Mouse (Mus musculus) limb, embryonic 13.5 days (tissue): Measurements from ENCODE around the gene Zfp423. TPM values are rescaled to one million over a fixed set of nuclear protein-coding genes. Genes with fewer than 3 reads are reported as not detected.

Source experiments
- ATAC-seq: fragments of 200-750 bp; cut with Nextera tagmentation; 2 replicates; pipeline ENCODE4 v1.8.0; 2017; ENCODE audit warnings: low read depth, moderate number of reproducible peaks, moderate TSS enrichment; ENCODE audit not compliant: low FRiP score
- H3K27ac ChIP-seq: fragments of 300-500 bp; sonication (generic); 2 replicates; pipeline ENCODE4 v1.5.1; 2015; ENCODE audit warnings: inconsistent platforms, mild to moderate bottlenecking, moderate library complexity
- H3K27me3 ChIP-seq: fragments of 300-500 bp; sonication (generic); 2 replicates; pipeline ENCODE4 v1.6.1; 2015; ENCODE audit warnings: mild to moderate bottlenecking, inconsistent platforms
- H3K36me3 ChIP-seq: fragments of 300-500 bp; sonication (generic); 2 replicates; pipeline ENCODE4 v1.6.1; 2015; ENCODE audit warnings: inconsistent platforms, mild to moderate bottlenecking, moderate library complexity
- H3K4me1 ChIP-seq: fragments of 300-500 bp; sonication (generic); 2 replicates; pipeline ENCODE4 v1.6.1; 2015; ENCODE audit warnings: inconsistent platforms
- H3K4me2 ChIP-seq: fragments of 300-500 bp; sonication (generic); replicated peaks from 2 replicates; pipeline ENCODE4 v1.6.1; 2015; ENCODE audit warnings: inconsistent platforms, mild to moderate bottlenecking, moderate library complexity
- H3K4me3 ChIP-seq: fragments of 300-500 bp; sonication (generic); 2 replicates; pipeline ENCODE4 v1.5.1; 2015; ENCODE audit warnings: moderate library complexity, mild to moderate bottlenecking, inconsistent platforms
- H3K9ac ChIP-seq: fragments of 300-500 bp; sonication (generic); 2 replicates; pipeline ENCODE4 v1.6.1; 2015; ENCODE audit warnings: mild to moderate bottlenecking, inconsistent platforms
- H3K9me3 ChIP-seq: fragments of 300-500 bp; sonication (generic); 2 replicates; pipeline ENCODE4 v1.6.1; 2016; ENCODE audit warnings: inconsistent platforms
- WGBS: fragments of 180-500 bp; shearing (Covaris S2); methylation state at CpG from one replicate; pipeline ENCODE4 v1.1.7; 2015; 5-methylcytosine and 5-hydroxymethylcytosine counted together
- polyA plus RNA-seq: library from polyadenylated mRNA; unstranded; fragments of >200 nt; fragmentation: Nextera tagmentation; extraction: Ambion mirVana; gene quantifications from 2 replicates; pipeline ENCODE4 v1.2.1, GENCODE M21; 2015

The Zfp423 gene
- polyA plus RNA-seq, 1 experiment from 2014 or later, result 26.4 TPM

- WGBS, result 60% methylated on average over 6 of the region's 6 CpGs
- H3K9ac ChIP-seq, result 0 out of 2 replicates have a peak overlapping the region, but pooled peaks have one; percentile 19
- H3K4me3 ChIP-seq, result no peak overlapping the region
- H3K27ac ChIP-seq, result peak overlapping the region; percentile 75
- no peaks in the 10 kb centered on the region for H3K36me3 ChIP-seq
- no peaks in the 10 kb centered on the region for H3K9me3 ChIP-seq
- H3K4me2 ChIP-seq, result peak overlapping the region; percentile 19
- H3K27me3 ChIP-seq, result no peaks in the 10 kb centered on the region
- H3K4me1 ChIP-seq, result peaks cover 99% of the 10 kb centered on the region
- no peak for ATAC-seq
Measured at GRCm38 (mm10) chr8:87893547-87893946, 65.8 kb downstream of the Zfp423 start.

- no peak overlapping the region for H3K4me3 ChIP-seq
- 59% methylated on average over 6 of the region's 6 CpGs for WGBS
- peaks cover 99% of the 10 kb centered on the region for H3K4me1 ChIP-seq
- peak overlapping the region; percentile 75 for H3K27ac ChIP-seq
- H3K9me3 ChIP-seq, result no peaks in the 10 kb centered on the region
- H3K27me3 ChIP-seq, result no peaks in the 10 kb centered on the region
- H3K36me3 ChIP-seq, result no peaks in the 10 kb centered on the region
- H3K4me2 ChIP-seq, result peak overlapping the region; percentile 19
- no peak for ATAC-seq
- H3K9ac ChIP-seq, result peak overlapping the region; percentile 14; the same call in 1 of the 2 replicates
Measured at GRCm38 (mm10) chr8:87892891-87893290, 66.5 kb downstream of the Zfp423 start.

- Histone ChIP-seq H3K36me3 (no peaks in the 10 kb centered on the region), H3K4me3 (no peak overlapping the region), H3K4me1 (peaks cover 99% of the 10 kb centered on the region), H3K27me3 (no peaks in the 10 kb centered on the region), H3K27ac (peak overlapping the region; percentile 75), H3K4me2 (peak overlapping the region; percentile 19), H3K9ac (peak overlapping the region; percentile 48; the same call in 1 of the 2 replicates), H3K9me3 (no peaks in the 10 kb centered on the region)
- no peak for ATAC-seq
Measured at GRCm38 (mm10) chr8:87891884-87892283, 67.5 kb downstream of the Zfp423 start.

- Histone ChIP-seq H3K4me2 (no peak overlapping the region), H3K36me3 (no peaks in the 10 kb centered on the region), H3K9ac (no peak overlapping the region), H3K4me1 (peaks cover 70% of the 10 kb centered on the region), H3K27ac (no peak overlapping the region), H3K9me3 (no peaks in the 10 kb centered on the region), H3K4me3 (no peak overlapping the region), H3K27me3 (no peaks in the 10 kb centered on the region)
- whole genome bisulfite sequencing, result 47% methylated on average over 12 of the region's 12 CpGs
- no peak for ATAC-seq
Measured at GRCm38 (mm10) chr8:87887956-87888355, 71.4 kb downstream of the Zfp423 start.

- Histone ChIP-seq H3K4me3 (no peak overlapping the region), H3K27me3 (no peaks in the 10 kb centered on the region), H3K4me2 (no peak overlapping the region), H3K27ac (no peak overlapping the region), H3K9me3 (no peaks in the 10 kb centered on the region), H3K4me1 (peaks cover 49% of the 10 kb centered on the region), H3K36me3 (no peaks in the 10 kb centered on the region), H3K9ac (no peak overlapping the region)
- 67% methylated on average over 2 of the region's 2 CpGs for WGBS
- ATAC-seq, result no peak
Measured at GRCm38 (mm10) chr8:87881088-87881487, 78.3 kb downstream of the Zfp423 start.

- ATAC-seq, result no peak
- Histone ChIP-seq H3K36me3 (no peaks in the 10 kb centered on the region), H3K9ac (no peak overlapping the region), H3K9me3 (no peaks in the 10 kb centered on the region), H3K27ac (peak overlapping the region; percentile 4; the same call in 1 of the 2 replicates), H3K27me3 (no peaks in the 10 kb centered on the region), H3K4me3 (no peak overlapping the region), H3K4me1 (peaks cover 83% of the 10 kb centered on the region), H3K4me2 (0 out of 2 replicates have a peak overlapping the region, but pooled peaks have one; percentile 12)
- WGBS, result 68% methylated on average over 6 of the region's 6 CpGs
Measured at GRCm38 (mm10) chr8:87875852-87876251, 83.5 kb downstream of the Zfp423 start.

GRCm38 (mm10) chr8:87875452-87875851 is 83.9 kb downstream of the Zfp423 start:
- Histone ChIP-seq H3K9ac (no peak overlapping the region), H3K4me1 (peaks cover 81% of the 10 kb centered on the region), H3K27ac (peak overlapping the region; percentile 61; the same call in 1 of the 2 replicates), H3K27me3 (no peaks in the 10 kb centered on the region), H3K4me3 (no peak overlapping the region), H3K9me3 (no peaks in the 10 kb centered on the region), H3K4me2 (peak overlapping the region; percentile 12; the same call in 1 of the 2 replicates), H3K36me3 (no peaks in the 10 kb centered on the region)
- WGBS, result 26% methylated on average over 10 of the region's 10 CpGs
- ATAC-seq, result peak; percentile 73

- Histone ChIP-seq H3K9me3 (no peaks in the 10 kb centered on the region), H3K4me2 (no peak overlapping the region), H3K9ac (no peak overlapping the region), H3K27ac (no peak overlapping the region), H3K36me3 (no peaks in the 10 kb centered on the region), H3K4me1 (peaks cover 74% of the 10 kb centered on the region), H3K27me3 (no peaks in the 10 kb centered on the region), H3K4me3 (no peak overlapping the region)
- no peak for ATAC-seq
- 62% methylated on average over 14 of the region's 14 CpGs for WGBS
Measured at GRCm38 (mm10) chr8:87872987-87873550, 86.3 kb downstream of the Zfp423 start.

- 81% methylated on average over 6 of the region's 6 CpGs for WGBS
- Histone ChIP-seq H3K9ac (no peak overlapping the region), H3K27me3 (no peaks in the 10 kb centered on the region), H3K9me3 (no peaks in the 10 kb centered on the region), H3K36me3 (no peaks in the 10 kb centered on the region), H3K4me3 (no peak overlapping the region), H3K4me2 (no peak overlapping the region), H3K27ac (no peak overlapping the region), H3K4me1 (peaks cover 77% of the 10 kb centered on the region)
- ATAC-seq, result no peak
Measured at GRCm38 (mm10) chr8:87872356-87872930, 87.0 kb downstream of the Zfp423 start.

GRCm38 (mm10) chr8:87866586-87866985 is 92.8 kb downstream of the Zfp423 start:
- peaks cover 73% of the 10 kb centered on the region for H3K4me1 ChIP-seq
- no peak overlapping the region for H3K4me3 ChIP-seq
- H3K36me3 ChIP-seq, result no peaks in the 10 kb centered on the region; the same call in 1 of the 2 replicates
- 76% methylated on average over 6 of the region's 6 CpGs for WGBS
- H3K9me3 ChIP-seq, result no peaks in the 10 kb centered on the region
- H3K27me3 ChIP-seq, result no peaks in the 10 kb centered on the region
- H3K27ac ChIP-seq, result no peak overlapping the region
- H3K9ac ChIP-seq, result no peak overlapping the region
- H3K4me2 ChIP-seq, result no peak overlapping the region
- no peak for ATAC-seq

GRCm38 (mm10) chr8:87864236-87864635 is 95.2 kb downstream of the Zfp423 start:
- H3K4me3 ChIP-seq, result no peak overlapping the region
- H3K36me3 ChIP-seq, result no peaks in the 10 kb centered on the region; the same call in 1 of the 2 replicates
- H3K9me3 ChIP-seq, result no peaks in the 10 kb centered on the region
- no peak overlapping the region for H3K27ac ChIP-seq
- no peaks in the 10 kb centered on the region for H3K27me3 ChIP-seq
- 68% methylated on average over 8 of the region's 8 CpGs for WGBS
- no peak for ATAC-seq
- H3K4me2 ChIP-seq, result no peak overlapping the region
- H3K4me1 ChIP-seq, result peaks cover 84% of the 10 kb centered on the region
- H3K9ac ChIP-seq, result no peak overlapping the region

GRCm38 (mm10) chr8:87863128-87863527 is 96.3 kb downstream of the Zfp423 start:
- no peaks in the 10 kb centered on the region for H3K27me3 ChIP-seq
- no peak for ATAC-seq
- H3K4me2 ChIP-seq, result no peak overlapping the region
- H3K4me1 ChIP-seq, result peaks cover 91% of the 10 kb centered on the region
- H3K27ac ChIP-seq, result no peak overlapping the region; the same call in 1 of the 2 replicates
- H3K9ac ChIP-seq, result no peak overlapping the region
- H3K9me3 ChIP-seq, result no peaks in the 10 kb centered on the region
- no peak overlapping the region for H3K4me3 ChIP-seq
- WGBS, result 53% methylated on average over 8 of the region's 8 CpGs
- H3K36me3 ChIP-seq, result peaks cover 4% of the 10 kb centered on the region; the same call in 1 of the 2 replicates
